Mouse (Mus musculus) frontal cortex, adult 2 months (tissue): Measurements from ENCODE around the gene Fuca1. TPM values are rescaled to one million over a fixed set of nuclear protein-coding genes. Genes with fewer than 3 reads are reported as not detected.

Experiments used
- DNase-seq, 2 experiments: peaks; one replicate each; pipeline ENCODE4 v3.0.0; 2022; ENCODE audit warnings: low spot score in 1 of 2; ENCODE audit errors: extremely low spot score in 1 of 2
- polyA plus RNA-seq: library from polyadenylated mRNA; depleted of rRNA; stranded (reverse); fragments of >200 nt; gene quantifications from 2 replicates; pipeline ENCODE4 v1.2.3, GENCODE M21; 2012; rRNA removed

Fuca1 gene
- polyA plus RNA-seq, result 40.4 and 42.3 TPM in 2 replicates

DNA sequence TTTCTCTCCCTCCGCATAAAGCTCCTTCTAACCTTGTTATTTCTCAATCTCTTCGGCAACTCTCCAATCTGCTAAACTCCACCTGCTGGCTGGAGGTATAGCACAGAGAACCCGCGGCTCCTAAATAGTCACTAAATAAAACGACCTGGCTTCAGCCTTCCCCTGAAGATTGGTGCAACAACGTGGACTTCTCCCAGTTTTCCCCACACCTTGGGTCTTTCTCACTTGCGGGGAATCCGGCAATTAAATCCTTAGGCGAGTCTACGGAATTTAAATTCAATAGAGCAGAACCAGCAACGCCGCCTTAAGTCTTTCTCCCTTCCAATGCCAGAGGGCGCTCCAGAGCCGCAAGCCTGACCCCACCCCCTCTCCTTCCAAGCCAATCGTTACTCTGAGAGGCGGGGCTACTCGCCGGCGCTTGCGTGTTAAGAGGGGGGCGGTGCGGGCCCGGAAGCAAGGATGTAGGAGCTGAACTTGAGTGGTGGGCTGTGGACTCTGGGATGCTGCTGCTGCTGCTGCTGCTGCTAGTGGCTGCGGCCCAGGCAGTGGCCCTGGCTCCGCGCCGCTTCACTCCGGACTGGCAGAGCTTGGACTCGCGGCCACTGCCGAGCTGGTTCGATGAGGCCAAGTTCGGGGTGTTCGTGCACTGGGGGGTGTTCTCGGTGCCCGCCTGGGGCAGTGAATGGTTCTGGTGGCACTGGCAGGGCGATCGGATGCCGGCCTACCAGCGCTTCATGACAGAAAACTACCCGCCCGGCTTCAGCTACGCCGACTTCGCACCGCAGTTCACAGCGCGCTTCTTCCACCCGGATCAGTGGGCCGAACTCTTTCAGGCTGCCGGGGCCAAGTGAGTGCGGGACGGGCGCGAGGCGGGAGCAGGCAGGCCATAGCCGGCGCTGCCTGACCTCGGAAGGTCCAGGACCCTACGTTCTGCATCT, at the start of gene Fuca1:
Fuca1 (plus strand) TSS at position 432 of the 938 bp plus-strand sequence.
- DNase-seq, result peak; percentile 85 to 97

DNA sequence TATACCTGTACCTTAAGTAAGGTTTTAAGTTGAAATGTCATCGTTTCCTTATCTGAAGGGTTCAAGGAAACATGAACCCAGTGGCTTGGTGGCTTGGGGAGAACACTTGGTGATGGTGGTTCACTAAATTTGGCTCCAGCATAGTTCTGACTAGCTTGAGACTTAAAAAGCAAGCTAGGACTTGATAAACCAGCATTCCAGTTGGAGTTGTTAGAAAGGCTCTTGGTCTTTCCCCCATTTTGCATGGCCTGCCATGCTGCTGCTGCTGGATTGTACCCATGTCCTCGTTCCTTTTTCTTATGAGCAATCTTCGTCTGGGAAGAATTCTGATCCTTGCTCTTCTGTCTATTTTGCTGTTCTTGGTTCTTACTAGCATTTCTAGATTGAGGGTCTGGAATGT, 48.5 kb upstream of the Fuca1 start:
- DNase-seq, result no peak

DNA sequence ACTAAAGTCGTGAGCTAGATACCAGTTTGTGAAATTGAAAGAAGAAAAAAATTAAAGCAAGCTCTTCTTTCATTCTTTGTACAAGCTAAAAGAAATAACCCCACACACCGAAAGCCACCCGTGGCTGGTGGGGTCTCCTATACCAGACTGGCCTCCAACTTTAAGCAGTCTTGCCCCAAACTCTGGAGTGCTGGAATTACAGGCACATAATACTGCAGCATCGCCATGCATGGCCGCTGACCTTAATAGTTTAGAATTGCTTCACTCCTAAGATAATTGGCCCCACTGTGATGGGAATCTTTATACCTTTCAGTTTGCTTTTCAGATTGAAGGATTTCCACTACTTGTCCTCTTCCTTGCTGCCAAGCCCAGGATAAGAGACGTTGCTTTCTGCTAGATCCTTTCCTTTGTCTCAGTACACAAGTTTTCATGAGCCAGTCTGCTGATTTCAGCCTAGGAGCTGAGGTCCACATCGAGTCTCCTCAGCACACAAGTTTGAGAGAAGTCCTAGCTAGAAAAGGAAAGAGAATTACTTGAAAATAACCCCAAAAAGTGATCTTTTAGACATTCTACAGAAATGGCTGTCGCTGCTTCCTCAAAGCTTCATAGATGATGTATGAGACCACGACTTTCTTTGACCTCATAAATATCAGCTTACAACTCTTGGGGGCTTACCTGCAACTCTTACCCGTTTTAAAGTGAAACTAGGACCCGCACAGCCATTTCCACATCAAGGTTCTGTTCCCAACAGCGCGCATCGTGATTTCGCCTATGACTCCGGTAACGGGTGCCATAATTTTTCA, 47.7 kb upstream of the Fuca1 start:
- no peak for DNase-seq

DNA sequence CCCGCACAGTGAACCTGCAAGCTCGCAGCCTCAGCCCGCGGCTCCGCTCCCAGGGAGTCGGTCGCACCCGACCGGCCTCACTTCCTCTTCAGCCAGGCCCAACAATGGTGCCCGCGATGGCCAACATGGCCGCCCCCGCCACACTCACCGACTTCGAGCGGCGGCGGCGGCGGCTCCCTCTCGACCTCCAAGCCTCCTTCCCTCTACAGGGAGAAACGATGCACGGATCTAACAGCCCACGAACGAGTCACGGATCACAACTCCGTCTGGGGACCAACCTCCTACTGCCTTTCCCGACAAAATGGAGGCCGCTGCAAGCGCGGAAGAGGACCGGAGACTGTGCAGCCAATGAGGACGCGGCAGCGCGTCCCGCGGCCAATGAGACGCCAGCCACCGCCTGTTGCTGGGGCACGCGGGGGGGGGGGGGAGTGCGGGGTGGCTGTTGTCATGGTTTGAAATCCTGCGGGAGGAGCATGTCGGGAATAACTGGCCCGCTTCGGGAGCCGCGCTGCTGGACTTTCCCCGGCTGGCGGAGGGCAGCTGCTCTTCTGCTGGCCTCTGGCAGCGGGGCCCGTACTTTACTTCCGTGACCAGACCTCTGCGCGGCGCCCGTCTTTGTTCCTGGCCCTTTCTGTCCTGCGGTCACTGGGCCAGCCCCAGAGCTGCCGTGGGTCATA, 46.9 kb upstream of the Fuca1 start, which contains the start of gene Pnrc2:
Pnrc2 (minus strand) TSS at position 325 of the 677 bp plus-strand sequence.
- peak; percentile 76 to 91 for DNase-seq

DNA sequence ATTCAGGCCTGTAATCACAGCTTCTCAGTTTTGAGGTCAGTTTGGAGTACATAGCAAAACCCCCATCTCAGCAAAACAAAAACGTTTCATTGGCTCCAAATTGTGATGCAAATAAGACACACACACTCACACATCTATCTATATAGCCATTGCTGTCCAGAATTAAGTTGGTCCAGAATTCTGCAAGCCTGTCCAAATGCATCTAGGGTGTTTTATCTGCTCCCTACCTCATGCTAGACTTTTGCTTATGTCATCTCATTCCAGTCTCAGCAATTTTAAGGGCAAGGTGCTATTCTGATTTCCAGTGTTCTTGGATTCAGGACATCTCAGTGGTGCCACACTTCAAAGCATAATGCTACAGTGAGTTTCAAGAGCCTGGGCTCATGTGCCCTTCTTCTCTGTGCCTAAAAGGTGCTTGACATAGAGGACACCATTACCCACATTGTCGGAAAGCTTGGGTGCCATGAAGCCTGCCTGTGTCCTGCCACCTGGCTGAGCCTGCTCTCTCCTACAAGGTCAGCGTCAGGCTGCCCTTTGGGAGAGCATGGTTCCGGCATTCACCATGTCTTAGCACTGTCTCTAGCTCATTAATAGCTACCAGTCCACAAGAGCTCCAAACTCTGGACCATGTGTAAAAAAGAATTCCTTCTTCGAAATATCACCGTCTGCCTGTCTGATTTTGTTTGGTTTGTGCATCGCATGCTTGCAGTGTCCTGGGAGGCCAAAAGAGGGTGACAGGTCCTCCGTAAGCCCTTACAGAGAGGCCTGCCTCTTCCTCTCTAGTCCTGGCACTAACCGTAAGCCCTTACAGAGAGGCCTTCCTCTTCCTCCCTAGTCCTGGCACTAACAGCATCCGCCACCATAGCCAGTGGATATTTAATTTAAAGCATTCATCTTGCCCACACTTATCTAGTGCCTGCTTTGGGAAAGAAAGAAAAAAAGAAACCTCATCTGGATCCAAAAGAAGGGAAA, 45.7 kb upstream of the Fuca1 start:
- no peak for DNase-seq

DNA sequence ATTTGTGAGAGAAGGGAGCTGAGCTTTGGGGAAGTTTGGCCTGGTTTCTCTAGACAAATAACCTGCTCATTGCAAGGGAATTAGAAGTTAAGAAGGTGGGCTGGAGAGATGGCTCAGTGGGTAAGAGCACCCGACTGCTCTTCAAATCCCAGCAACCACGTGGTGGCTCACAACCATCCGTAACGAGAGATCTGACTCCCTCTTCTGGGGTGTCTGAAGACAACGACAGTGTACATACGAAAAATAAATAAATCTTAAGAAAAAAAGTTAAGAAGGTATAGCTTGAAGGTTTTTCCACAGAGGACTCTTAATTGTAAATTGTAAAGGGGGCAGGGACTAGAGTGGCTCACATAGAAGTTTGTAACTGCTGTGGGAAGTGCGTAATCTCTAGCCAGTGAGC, 45.0 kb upstream of the Fuca1 start:
- DNase-seq, result no peak

DNA sequence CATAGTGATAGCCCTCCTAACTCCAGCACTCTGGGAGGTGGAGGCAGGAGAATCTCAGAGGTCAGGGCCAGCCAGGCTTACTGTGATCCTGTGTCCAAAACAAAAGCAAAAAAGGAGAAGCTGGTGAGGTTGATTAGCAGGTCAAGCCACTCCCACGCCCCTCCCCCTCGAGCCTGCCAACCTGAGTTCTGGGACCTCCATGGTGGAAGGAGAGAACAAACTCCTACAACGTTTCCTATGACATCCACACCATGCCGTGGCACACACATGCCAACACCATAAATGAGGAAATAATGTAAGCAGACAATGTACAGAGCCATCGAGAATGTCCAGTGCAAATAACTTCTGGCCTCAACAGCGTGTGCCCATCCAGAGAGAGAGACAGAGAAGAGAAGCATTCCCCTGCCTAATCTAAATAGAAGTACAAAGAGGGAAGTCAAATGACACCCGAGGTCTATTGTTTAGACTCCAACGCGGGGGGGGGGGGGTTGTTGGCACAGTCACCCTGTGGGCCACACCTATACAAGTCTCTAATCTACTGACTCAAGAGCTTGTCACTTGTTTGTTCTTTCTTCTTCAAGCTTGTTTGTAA, 44.4 kb upstream of the Fuca1 start:
- DNase-seq, result no peak

DNA sequence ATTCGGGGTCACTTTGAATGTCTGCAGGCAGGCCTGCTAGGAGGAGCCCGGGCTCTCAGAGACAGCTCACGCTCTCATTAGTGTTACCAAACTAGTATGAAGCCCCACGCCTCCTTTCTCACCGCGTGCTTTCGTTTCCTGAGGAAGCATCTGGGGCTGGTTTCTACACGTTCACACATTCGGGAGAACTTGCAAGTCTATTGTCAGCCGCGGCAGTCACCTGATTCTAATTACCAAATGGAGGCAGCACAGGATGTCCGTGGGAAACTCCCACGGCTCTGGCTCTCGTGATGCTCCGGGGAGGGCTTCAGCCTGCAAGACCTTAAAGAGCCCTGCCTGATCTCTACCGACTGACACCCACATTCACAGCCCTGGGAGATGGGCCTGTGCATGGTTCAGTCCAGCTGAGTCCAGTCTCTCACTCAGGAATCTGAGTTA, 43.9 kb upstream of the Fuca1 start:
- DNase-seq, result peak; percentile 71 to 85

DNA sequence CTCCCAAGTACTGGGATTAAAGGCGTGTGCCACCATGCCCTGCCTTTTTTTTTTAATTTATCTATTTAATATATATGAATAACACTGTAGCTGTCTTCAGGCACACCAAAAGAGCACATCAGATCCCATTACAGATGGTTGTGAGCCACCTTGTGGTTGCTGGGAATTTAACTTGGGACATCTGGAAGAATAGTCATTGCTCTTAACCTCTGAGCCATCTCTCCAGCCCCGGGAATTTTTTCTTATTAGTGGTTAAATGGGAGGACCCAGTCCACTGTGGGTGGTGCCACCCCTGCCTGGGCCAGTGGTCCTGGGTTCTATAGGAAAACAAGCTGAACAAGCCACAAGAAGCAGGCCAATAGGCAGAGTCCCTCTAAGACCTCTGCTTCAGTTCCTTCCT, 42.8 kb upstream of the Fuca1 start:
- DNase-seq, result peak in 1 of 2 experiments; percentile 51

DNA sequence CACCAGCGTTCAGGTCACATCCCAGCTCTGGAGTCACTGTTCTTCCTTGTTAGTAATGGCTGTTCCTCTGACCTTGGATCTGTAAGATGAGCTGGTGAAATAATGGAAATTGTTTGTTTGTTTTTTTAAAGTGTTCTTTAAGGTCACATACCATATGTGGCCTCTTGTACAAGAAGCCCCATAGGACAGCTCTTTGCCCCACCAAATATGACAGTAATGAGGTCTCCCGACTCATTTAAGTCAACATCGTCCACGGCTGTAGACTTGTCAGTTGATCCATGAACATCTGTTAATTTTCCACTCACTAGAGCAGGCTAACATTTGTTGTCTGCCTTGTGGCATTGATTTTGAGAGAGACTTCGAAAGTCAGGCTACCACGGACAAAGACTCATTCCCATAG, 41.5 kb upstream of the Fuca1 start:
- no peak for DNase-seq

DNA sequence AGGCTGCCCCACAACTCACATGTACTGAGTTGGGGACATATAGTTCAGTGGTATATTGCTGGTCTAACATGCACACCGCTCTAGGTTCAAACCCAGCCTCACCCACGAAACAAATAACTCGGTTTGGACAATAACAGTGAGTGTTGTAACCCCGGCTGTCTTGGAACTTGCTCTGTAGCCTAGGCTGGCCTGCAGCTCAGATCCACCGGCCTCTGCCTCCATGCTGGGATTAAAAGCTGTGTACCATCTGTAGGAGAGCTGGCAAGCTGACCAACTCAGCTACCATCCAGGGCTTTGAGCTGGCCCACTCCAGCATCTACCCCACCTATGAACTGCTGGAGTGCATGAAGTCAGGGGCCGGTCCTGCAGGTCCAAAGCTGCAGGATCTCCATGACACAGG, 40.5 kb upstream of the Fuca1 start:
- no peak for DNase-seq

DNA sequence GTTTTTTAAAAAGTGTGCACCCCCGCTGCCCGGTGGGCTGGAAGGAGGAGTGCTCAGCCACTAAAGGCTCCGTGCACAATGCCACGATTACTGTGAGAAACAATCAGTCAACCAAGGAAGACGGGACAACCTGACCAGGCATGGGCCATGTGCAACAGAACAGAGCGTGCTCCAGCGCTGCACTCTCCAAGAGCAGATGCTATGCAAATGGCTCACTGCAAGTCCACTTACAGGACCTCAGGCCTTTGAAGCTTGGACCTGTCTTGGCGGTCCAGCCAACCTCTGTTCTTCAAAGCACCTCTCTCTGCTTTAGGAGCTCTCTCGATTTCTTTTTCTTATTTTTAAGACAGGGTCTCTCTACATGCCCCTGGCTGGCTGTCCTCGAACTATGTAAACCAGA, 40.0 kb upstream of the Fuca1 start:
- DNase-seq, result no peak

DNA sequence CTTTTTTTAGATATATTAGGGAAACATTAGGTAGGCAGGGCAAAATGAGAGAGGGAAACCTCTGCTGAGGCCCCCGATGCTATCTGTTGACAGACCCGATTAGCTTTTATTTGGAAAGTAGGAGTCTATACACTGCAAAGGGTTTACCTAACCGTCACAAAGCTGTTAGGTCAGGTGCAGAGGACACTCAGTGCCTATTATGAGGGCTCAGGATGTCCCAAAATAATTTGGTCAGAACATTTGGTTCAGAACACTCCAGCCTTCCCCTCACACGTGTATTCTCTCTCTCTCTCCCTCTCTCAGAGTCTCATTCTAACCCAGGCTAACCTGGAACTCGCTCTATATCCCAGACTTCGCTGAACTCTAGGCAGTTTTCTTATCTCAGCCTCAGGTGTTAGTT, 38.5 kb upstream of the Fuca1 start:
- DNase-seq, result no peak

DNA sequence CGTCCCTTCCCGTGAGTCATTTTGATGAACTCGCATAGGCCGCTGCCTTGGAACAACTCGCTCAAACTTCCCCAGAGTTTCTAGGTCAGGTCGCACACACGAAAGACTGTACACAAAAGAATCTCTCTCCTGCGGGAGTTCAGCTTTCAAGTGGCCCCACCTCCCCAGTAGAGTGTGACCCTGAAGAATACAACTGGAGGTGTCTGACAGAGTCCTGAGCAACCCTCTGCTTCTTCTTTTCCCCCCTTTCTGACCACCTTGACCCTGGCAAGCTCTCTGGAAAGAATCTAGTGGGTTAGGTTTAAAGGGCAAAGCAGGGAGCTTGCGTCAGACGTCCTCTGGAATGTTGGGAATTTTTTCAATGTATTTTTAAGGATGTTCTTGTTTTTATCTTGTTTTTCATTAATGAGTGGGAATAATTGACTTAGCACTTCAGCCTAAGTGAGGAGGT, 37.1 kb upstream of the Fuca1 start:
- no peak for DNase-seq

DNA sequence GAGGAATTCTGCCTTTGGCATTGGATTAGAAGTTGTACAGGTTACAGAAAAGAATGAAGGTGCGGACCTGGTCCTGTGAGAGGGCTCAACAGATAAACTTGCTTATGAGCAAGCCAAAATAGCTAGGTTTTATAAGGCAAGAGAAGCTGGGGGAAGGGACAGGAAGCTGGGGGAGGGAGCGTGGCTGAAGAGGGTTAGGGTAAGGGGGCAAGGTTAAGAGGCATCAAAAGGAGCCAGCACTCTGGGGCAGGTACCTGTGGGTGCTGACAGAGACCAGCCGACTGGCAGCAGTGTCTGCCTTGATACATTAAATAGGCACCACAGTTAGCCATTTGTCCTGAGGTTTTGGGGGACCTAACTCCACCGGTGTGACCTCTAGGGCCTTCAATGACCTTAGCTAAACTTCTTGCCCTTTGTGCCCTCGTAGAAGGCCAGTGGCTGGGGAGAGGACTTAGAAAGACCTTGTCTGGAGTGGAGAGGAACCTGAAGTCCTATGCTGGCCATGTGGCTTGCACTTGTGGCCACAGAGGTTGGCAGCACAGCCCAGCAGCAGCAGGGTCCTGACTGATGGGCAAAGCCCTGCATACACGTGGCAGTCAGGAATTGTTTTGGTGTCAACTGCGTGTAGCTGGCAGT, 36.5 kb upstream of the Fuca1 start:
- no peak for DNase-seq

DNA sequence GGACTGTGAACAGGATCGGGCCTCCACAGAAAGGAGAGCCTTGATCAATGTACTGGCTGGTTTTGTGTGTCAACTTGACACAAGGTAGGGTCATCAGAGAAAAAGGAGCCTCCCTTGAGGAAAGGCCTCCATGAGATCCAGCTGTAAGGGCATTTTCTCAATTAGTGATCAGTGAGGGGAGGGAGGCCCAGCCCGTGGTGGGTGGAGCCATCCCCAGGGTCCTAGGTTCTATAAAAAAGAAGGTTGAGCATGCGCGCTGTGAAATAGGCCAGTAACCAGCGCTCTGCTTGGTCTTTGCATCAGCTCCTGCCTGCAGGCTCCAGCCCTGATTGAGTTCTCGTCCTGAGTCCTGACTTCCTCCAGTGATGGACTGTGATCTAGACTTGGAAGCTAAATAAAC, 36.0 kb upstream of the Fuca1 start:
- no peak for DNase-seq

DNA sequence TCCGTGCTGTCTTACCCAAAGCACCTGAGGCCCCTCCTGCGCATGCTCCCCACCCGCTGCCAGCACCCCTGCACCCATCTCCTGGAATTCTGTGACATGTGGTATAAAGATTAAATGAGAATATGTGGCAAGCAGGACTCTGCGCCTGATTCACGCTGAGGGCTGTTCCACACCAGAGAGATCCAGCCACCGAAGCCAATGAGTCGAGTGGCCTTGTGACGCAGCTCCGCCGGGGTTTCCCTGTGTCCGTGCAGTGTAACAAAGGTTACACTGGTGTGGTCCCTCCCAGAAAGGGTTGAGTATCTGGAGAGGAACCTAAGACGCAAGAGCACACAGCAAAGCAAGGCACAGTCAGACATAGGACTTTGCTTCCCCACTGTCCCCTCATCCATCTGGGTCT, 34.9 kb upstream of the Fuca1 start:
- no peak for DNase-seq

DNA sequence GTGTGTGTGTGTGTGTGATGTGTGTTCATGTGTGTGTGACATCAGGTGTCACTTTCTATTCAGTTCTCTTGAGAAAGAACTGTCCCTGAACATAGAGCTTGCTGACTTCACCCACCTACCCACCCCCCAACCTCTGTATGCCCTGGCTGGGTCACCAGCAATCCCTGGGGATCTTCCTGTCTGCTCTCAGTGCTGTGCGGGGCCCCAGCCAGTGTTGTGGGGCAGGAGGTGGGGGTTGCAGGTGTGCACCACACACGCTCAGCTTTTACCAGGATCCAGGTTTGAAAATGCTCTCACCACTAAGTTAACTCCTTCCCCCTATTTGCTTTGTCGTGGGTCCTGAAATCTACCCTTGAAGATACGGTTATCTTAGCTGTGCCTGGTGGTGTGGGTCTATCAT, 34.4 kb upstream of the Fuca1 start:
- DNase-seq, result no peak
